Mouse (Mus musculus) midbrain, embryonic 16.5 days (tissue): ENCODE results near the gene Cwc27. TPM values are rescaled to one million over a fixed set of nuclear protein-coding genes. Genes with fewer than 3 reads are reported as not detected.

ENCODE experiments used
- ATAC-seq: fragments of 200-750 bp; cut with Nextera tagmentation; 2 replicates; pipeline ENCODE4 v1.8.0; 2017; ENCODE audit warnings: moderate TSS enrichment
- H3K27ac ChIP-seq: fragments of 300-500 bp; sonication (generic); 2 replicates; pipeline ENCODE4 v1.5.1; 2014; ENCODE audit warnings: mild to moderate bottlenecking, low read length, mixed read lengths
- H3K27me3 ChIP-seq: fragments of 300-500 bp; sonication (generic); 2 replicates; pipeline ENCODE4 v1.6.1; 2014; ENCODE audit warnings: low read depth, low read length, mixed read lengths; ENCODE audit not compliant: control insufficient read depth, insufficient read depth
- H3K36me3 ChIP-seq: fragments of 300-500 bp; sonication (generic); 2 replicates; pipeline ENCODE4 v1.6.1; 2014; ENCODE audit warnings: mild to moderate bottlenecking, low read length, moderate library complexity, mixed read lengths; ENCODE audit not compliant: control insufficient read depth, insufficient read depth
- H3K4me1 ChIP-seq: fragments of 300-500 bp; sonication (generic); 2 replicates; pipeline ENCODE4 v1.6.1; 2014; ENCODE audit warnings: mild to moderate bottlenecking, low read length, mixed read lengths; ENCODE audit not compliant: control insufficient read depth, insufficient read depth
- H3K4me2 ChIP-seq: fragments of 300-500 bp; sonication (generic); 2 replicates; pipeline ENCODE4 v1.6.1; 2014; ENCODE audit warnings: mild to moderate bottlenecking, low read length, mixed read lengths
- H3K4me3 ChIP-seq: fragments of 300-500 bp; sonication (generic); 2 replicates; pipeline ENCODE4 v1.5.1; 2014; ENCODE audit warnings: low read depth, mild to moderate bottlenecking, low read length, moderate library complexity, mixed read lengths
- H3K9ac ChIP-seq: fragments of 300-500 bp; sonication (generic); 2 replicates; pipeline ENCODE4 v1.6.1; 2014; ENCODE audit warnings: low read depth, low read length, mixed read lengths
- H3K9me3 ChIP-seq: fragments of 300-500 bp; sonication (generic); replicated peaks from 2 replicates; pipeline ENCODE4 v1.6.1; 2014; ENCODE audit warnings: mild to moderate bottlenecking, low read length, mixed read lengths; ENCODE audit not compliant: control insufficient read depth, poor library complexity, severe bottlenecking
- WGBS: fragments of 180-500 bp; shearing (Covaris S2); extraction: QIAGEN DNeasy Blood & Tissue Kit; methylation state at CpG from one replicate; pipeline ENCODE4 v1.1.7; 2014; 5-methylcytosine and 5-hydroxymethylcytosine counted together
- polyA plus RNA-seq: library from polyadenylated mRNA; unstranded; fragments of >200 nt; fragmentation: Nextera tagmentation; extraction: Ambion mirVana; gene quantifications from 2 replicates; pipeline ENCODE4 v1.2.1, GENCODE M21; 2015

Cwc27 gene
- polyA plus RNA-seq, 1 experiment from 2014 or later = 27.7 TPM

GRCm38 (mm10) chr13:104640694-104641454 is 176.1 kb downstream of the Cwc27 start:
- Histone ChIP-seq H3K4me2 (no peak overlapping the region), H3K4me1 (no peaks in the 10 kb centered on the region), H3K27me3 (no peaks in the 10 kb centered on the region), H3K9me3 (no peaks in the 10 kb centered on the region), H3K4me3 (no peak overlapping the region), H3K27ac (no peak overlapping the region), H3K36me3 (no peaks in the 10 kb centered on the region), H3K9ac (no peak overlapping the region)
- 92% methylated on average over 5 of the region's 5 CpGs for WGBS
- no peak for ATAC-seq

- H3K4me2 ChIP-seq = no peak overlapping the region
- H3K36me3 ChIP-seq = no peaks in the 10 kb centered on the region
- H3K9ac ChIP-seq = no peak overlapping the region
- H3K27me3 ChIP-seq = no peaks in the 10 kb centered on the region
- no peak overlapping the region for H3K4me3 ChIP-seq
- 90% methylated on average over 3 of the region's 3 CpGs for WGBS
- no peaks in the 10 kb centered on the region for H3K9me3 ChIP-seq
- no peak for ATAC-seq
- no peak overlapping the region for H3K27ac ChIP-seq
- no peaks in the 10 kb centered on the region for H3K4me1 ChIP-seq
These were observed 178.0 kb downstream of the Cwc27 start for GRCm38 (mm10) chr13:104638988-104639387.

GRCm38 (mm10) chr13:104635965-104636462 is 180.9 kb downstream of the Cwc27 start:
- no peaks in the 10 kb centered on the region for H3K36me3 ChIP-seq
- peaks cover 2% of the 10 kb centered on the region; the same call in 1 of the 2 replicates for H3K4me1 ChIP-seq
- no peak overlapping the region for H3K9ac ChIP-seq
- H3K4me3 ChIP-seq = no peak overlapping the region
- no peak for ATAC-seq
- WGBS = 91% methylated on average over 6 of the region's 6 CpGs
- H3K9me3 ChIP-seq = no peaks in the 10 kb centered on the region
- no peak overlapping the region for H3K27ac ChIP-seq
- H3K4me2 ChIP-seq = no peak overlapping the region
- no peaks in the 10 kb centered on the region for H3K27me3 ChIP-seq

GRCm38 (mm10) chr13:104634708-104635107 is 182.2 kb downstream of the Cwc27 start:
- H3K27me3 ChIP-seq = no peaks in the 10 kb centered on the region
- peaks cover 2% of the 10 kb centered on the region; the same call in 1 of the 2 replicates for H3K4me1 ChIP-seq
- H3K9ac ChIP-seq = no peak overlapping the region
- H3K4me2 ChIP-seq = no peak overlapping the region
- no peak overlapping the region for H3K27ac ChIP-seq
- no peaks in the 10 kb centered on the region for H3K9me3 ChIP-seq
- 91% methylated on average over 2 of the region's 2 CpGs for WGBS
- no peak overlapping the region for H3K4me3 ChIP-seq
- no peaks in the 10 kb centered on the region for H3K36me3 ChIP-seq
- no peak for ATAC-seq

- Histone ChIP-seq H3K27ac (no peak overlapping the region), H3K36me3 (no peaks in the 10 kb centered on the region), H3K9me3 (no peaks in the 10 kb centered on the region), H3K27me3 (no peaks in the 10 kb centered on the region), H3K4me2 (no peak overlapping the region), H3K4me1 (peaks cover 2% of the 10 kb centered on the region; the same call in 1 of the 2 replicates), H3K9ac (no peak overlapping the region), H3K4me3 (no peak overlapping the region)
- ATAC-seq = peak; percentile 76
- whole genome bisulfite sequencing = 56% methylated on average over 7 of the region's 7 CpGs
These were observed 184.3 kb downstream of the Cwc27 start for GRCm38 (mm10) chr13:104632427-104633167.

GRCm38 (mm10) chr13:104631621-104632205 is 185.2 kb downstream of the Cwc27 start:
- H3K9ac ChIP-seq = no peak overlapping the region
- peaks cover 2% of the 10 kb centered on the region; the same call in 1 of the 2 replicates for H3K4me1 ChIP-seq
- H3K4me3 ChIP-seq = no peak overlapping the region
- H3K36me3 ChIP-seq = no peaks in the 10 kb centered on the region
- H3K27ac ChIP-seq = no peak overlapping the region
- H3K27me3 ChIP-seq = no peaks in the 10 kb centered on the region
- H3K4me2 ChIP-seq = no peak overlapping the region
- ATAC-seq = no peak
- no peaks in the 10 kb centered on the region for H3K9me3 ChIP-seq
- WGBS = 79% methylated on average over 7 of the region's 7 CpGs

- Histone ChIP-seq H3K27me3 (no peaks in the 10 kb centered on the region), H3K9me3 (no peaks in the 10 kb centered on the region), H3K4me2 (no peak overlapping the region), H3K4me1 (peaks cover 2% of the 10 kb centered on the region; the same call in 1 of the 2 replicates), H3K9ac (no peak overlapping the region), H3K36me3 (no peaks in the 10 kb centered on the region), H3K4me3 (no peak overlapping the region), H3K27ac (no peak overlapping the region)
- WGBS = 88% methylated on average over 5 of the region's 5 CpGs
- ATAC-seq = no peak
These were observed 186.1 kb downstream of the Cwc27 start for GRCm38 (mm10) chr13:104630808-104631207.

- H3K27ac ChIP-seq = no peak overlapping the region
- H3K36me3 ChIP-seq = no peaks in the 10 kb centered on the region
- peaks cover 2% of the 10 kb centered on the region; the same call in 1 of the 2 replicates for H3K4me1 ChIP-seq
- WGBS = 92% methylated on average over 11 of the region's 11 CpGs
- no peak overlapping the region for H3K9ac ChIP-seq
- H3K4me3 ChIP-seq = no peak overlapping the region
- no peaks in the 10 kb centered on the region for H3K27me3 ChIP-seq
- no peak overlapping the region for H3K4me2 ChIP-seq
- ATAC-seq = no peak
- no peaks in the 10 kb centered on the region for H3K9me3 ChIP-seq
These were observed 187.3 kb downstream of the Cwc27 start for GRCm38 (mm10) chr13:104629621-104630020.
